Mouse (Mus musculus) limb, embryonic 14.5 days (tissue): ENCODE data around the gene Olfr575. TPM values are rescaled to one million over a fixed set of nuclear protein-coding genes. Genes with fewer than 3 reads are reported as not detected.

Source experiments
- ATAC-seq: fragments of 200-750 bp; cut with Nextera tagmentation; 2 replicates; pipeline ENCODE4 v1.8.0; 2017; ENCODE audit warnings: low read depth, moderate number of reproducible peaks, moderate TSS enrichment; ENCODE audit not compliant: low FRiP score
- DNase-seq: peaks from one replicate; pipeline ENCODE4 v3.0.0-alpha.2; 2015; ENCODE audit warnings: low spot score
- H3K27ac ChIP-seq: fragments of 300-500 bp; sonication (generic); replicated peaks from 2 replicates; pipeline ENCODE4 v1.5.1; 2014; ENCODE audit warnings: low read depth, mild to moderate bottlenecking, low read length, moderate library complexity, mixed read lengths
- H3K27me3 ChIP-seq: fragments of 300-500 bp; sonication (generic); 2 replicates; pipeline ENCODE4 v1.6.1; 2014; ENCODE audit warnings: low read length, mixed read lengths; ENCODE audit not compliant: control insufficient read depth, insufficient read depth
- H3K36me3 ChIP-seq: fragments of 300-500 bp; sonication (generic); 2 replicates; pipeline ENCODE4 v1.6.1; 2014; ENCODE audit warnings: mild to moderate bottlenecking, low read length, moderate library complexity, mixed read lengths; ENCODE audit not compliant: control insufficient read depth, insufficient read depth
- H3K4me1 ChIP-seq: fragments of 300-500 bp; sonication (generic); 2 replicates; pipeline ENCODE4 v1.6.1; 2014; ENCODE audit warnings: antibody characterized with exemption, low read length, mixed read lengths; ENCODE audit not compliant: control insufficient read depth, insufficient read depth
- H3K4me2 ChIP-seq: fragments of 300-500 bp; sonication (generic); replicated peaks from 2 replicates; pipeline ENCODE4 v1.6.1; 2014; ENCODE audit warnings: low read depth, mild to moderate bottlenecking, low read length, moderate library complexity; ENCODE audit not compliant: severe bottlenecking
- H3K4me3 ChIP-seq: fragments of 300-500 bp; sonication (generic); replicated peaks from 2 replicates; pipeline ENCODE4 v1.5.1; 2014; ENCODE audit warnings: low read length
- H3K9ac ChIP-seq: fragments of 300-500 bp; sonication (generic); 2 replicates; pipeline ENCODE4 v1.6.1; 2014; ENCODE audit warnings: mild to moderate bottlenecking, low read depth, low read length, moderate library complexity; ENCODE audit not compliant: severe bottlenecking
- H3K9me3 ChIP-seq: fragments of 300-500 bp; sonication (generic); 2 replicates; pipeline ENCODE4 v1.6.1; 2016; ENCODE audit warnings: low read length; ENCODE audit not compliant: control insufficient read depth
- POLR2A ChIP-seq: fragments of 200-500 bp; IDR thresholded peaks from 2 replicates; pipeline ENCODE4 v1.8.0; 2012; ENCODE audit warnings: inconsistent platforms, mild to moderate bottlenecking, moderate library complexity, borderline replicate concordance; ENCODE audit not compliant: insufficient read depth, insufficient read length; ENCODE audit errors: extremely low read depth
- WGBS: fragments of 180-500 bp; shearing (Covaris S2); extraction: QIAGEN DNeasy Blood & Tissue Kit; methylation state at CpG from one replicate; pipeline ENCODE4 v1.1.7; 2014; 5-methylcytosine and 5-hydroxymethylcytosine counted together
- polyA plus RNA-seq, 2 experiments: library from polyadenylated mRNA; depleted of rRNA in 1 of 2; stranded (reverse) in 1 of 2; unstranded in 1 of 2; fragments of >200 nt; fragmentation: Nextera tagmentation in 1 of 2; extraction: Ambion mirVana in 1 of 2; gene quantifications; 2 replicates each; pipeline versions ENCODE4 v1.2.1 to v1.2.3; 2012 to 2014

The Olfr575 gene
- polyA plus RNA-seq, 2 experiments: not detected

GRCm38 (mm10) chr7:102958137-102958536 lies 438 bp downstream of the Olfr575 start:
- no peak overlapping the region for H3K4me3 ChIP-seq
- 69% methylated on average over 3 of the region's 3 CpGs for WGBS
- H3K4me2 ChIP-seq: no peak overlapping the region
- no peaks in the 10 kb centered on the region for H3K4me1 ChIP-seq
- ATAC-seq (no peak), DNase-seq (no peak)
- TF ChIP-seq POLR2A: no peak
- no peaks in the 10 kb centered on the region for H3K9me3 ChIP-seq
- H3K9ac ChIP-seq: no peak overlapping the region
- no peaks in the 10 kb centered on the region for H3K36me3 ChIP-seq
- no peak overlapping the region for H3K27ac ChIP-seq
- no peaks in the 10 kb centered on the region for H3K27me3 ChIP-seq

- WGBS: 44% methylated on average over 1 of the region's 1 CpGs
These were observed 7.8 kb downstream of the Olfr575 start for GRCm38 (mm10) chr7:102950732-102951131.

GRCm38 (mm10) chr7:102948167-102948566 lies 10.4 kb downstream of the Olfr575 start, which contains the start of gene Olfr574:
Gene Olfr574, plus strand, starts transcription at chr7:102948467.
- no peak for ATAC-seq
- H3K4me2 ChIP-seq: no peak within 1 kb of the TSS
- WGBS: 79% methylated on average over 1 of the region's 1 CpGs
- no peak for TF ChIP-seq POLR2A
- no peaks in the 10 kb centered on the region for H3K9me3 ChIP-seq
- H3K4me3 ChIP-seq: no peak within 1 kb of the TSS
- H3K27me3 ChIP-seq: no peaks in the 10 kb centered on the region
- no peaks in the 10 kb centered on the region for H3K4me1 ChIP-seq
- H3K27ac ChIP-seq: no peak within 1 kb of the TSS
- H3K36me3 ChIP-seq: no peaks in the 10 kb centered on the region
- no peak within 1 kb of the TSS for H3K9ac ChIP-seq
- DNase-seq: no peak

More at GRCm38 (mm10) chr7:102950732-102951131, 7.8 kb downstream of the Olfr575 start:
- ATAC-seq: no peak
- H3K4me2 ChIP-seq: no peak overlapping the region
- no peaks in the 10 kb centered on the region for H3K9me3 ChIP-seq
- no peaks in the 10 kb centered on the region for H3K36me3 ChIP-seq
- no peak overlapping the region for H3K27ac ChIP-seq
- no peak for DNase-seq
- no peak overlapping the region for H3K4me3 ChIP-seq
- no peaks in the 10 kb centered on the region for H3K4me1 ChIP-seq
- H3K9ac ChIP-seq: no peak overlapping the region
- no peaks in the 10 kb centered on the region for H3K27me3 ChIP-seq
- no peak for TF ChIP-seq POLR2A

- no peaks in the 10 kb centered on the region for H3K36me3 ChIP-seq
- ATAC-seq: no peak
These were observed 15.2 kb downstream of the Olfr575 start for GRCm38 (mm10) chr7:102943417-102943816.

GRCm38 (mm10) chr7:102942475-102942874 lies 16.1 kb downstream of the Olfr575 start, which contains the start of gene Olfr573-ps1:
Gene Olfr573-ps1, minus strand, starts transcription at chr7:102942575.
- Histone ChIP-seq H3K36me3 (no peaks in the 10 kb centered on the region), H3K4me3 (no peak within 1 kb of the TSS), H3K9me3 (no peaks in the 10 kb centered on the region), H3K27me3 (no peaks in the 10 kb centered on the region), H3K9ac (no peak within 1 kb of the TSS), H3K4me2 (no peak within 1 kb of the TSS), H3K4me1 (no peaks in the 10 kb centered on the region), H3K27ac (no peak within 1 kb of the TSS)
- 82% methylated on average over 2 of the region's 2 CpGs for WGBS
- ATAC-seq (no peak), DNase-seq (no peak)
- no peak for TF ChIP-seq POLR2A

More at GRCm38 (mm10) chr7:102943417-102943816, 15.2 kb downstream of the Olfr575 start:
- Histone ChIP-seq H3K4me3 (no peak overlapping the region), H3K9ac (no peak overlapping the region), H3K9me3 (no peaks in the 10 kb centered on the region), H3K27me3 (no peaks in the 10 kb centered on the region), H3K4me2 (no peak overlapping the region), H3K27ac (no peak overlapping the region), H3K4me1 (no peaks in the 10 kb centered on the region)
- no peak for DNase-seq
- TF ChIP-seq POLR2A: no peak
- 74% methylated on average over 1 of the region's 1 CpGs for WGBS

GRCm38 (mm10) chr7:102927105-102927504 lies 31.5 kb downstream of the Olfr575 start:
- TF ChIP-seq POLR2A: no peak
- Histone ChIP-seq H3K27ac (no peak overlapping the region), H3K27me3 (no peaks in the 10 kb centered on the region), H3K36me3 (no peaks in the 10 kb centered on the region), H3K9ac (no peak overlapping the region), H3K4me3 (no peak overlapping the region), H3K4me1 (no peaks in the 10 kb centered on the region), H3K4me2 (no peak overlapping the region), H3K9me3 (no peaks in the 10 kb centered on the region)
- ATAC-seq (no peak), DNase-seq (no peak)
- 68% methylated on average over 3 of the region's 3 CpGs for WGBS
